Mouse (Mus musculus) macrophage (primary cell): ENCODE data around the gene Clic4. TPM values are rescaled to one million over a fixed set of nuclear protein-coding genes. Genes with fewer than 3 reads are reported as not detected.

ENCODE experiments used
- H3K27ac ChIP-seq: fragments of 350-480 bp; formaldehyde crosslinking; 2 replicates; pipeline ENCODE4 v1.9.0; 2021
- H3K36me3 ChIP-seq: fragments of 350-480 bp; formaldehyde crosslinking; 2 replicates; pipeline ENCODE4 v1.9.0; 2021; ENCODE audit errors: inconsistent target
- H3K4me3 ChIP-seq: fragments of 350-480 bp; formaldehyde crosslinking; 2 replicates; pipeline ENCODE4 v1.9.0; 2021; ENCODE audit errors: inconsistent target
- H3K79me2 ChIP-seq: fragments of 350-480 bp; formaldehyde crosslinking; 2 replicates; pipeline ENCODE4 v1.9.0; 2021; ENCODE audit errors: inconsistent target
- WGBS: methylation state at CpG from one replicate; pipeline ENCODE4 v1.1.7; 2026; ENCODE audit warnings: inconsistent platforms; ENCODE audit not compliant: missing documents; 5-methylcytosine and 5-hydroxymethylcytosine counted together
- polyA plus RNA-seq: library from polyadenylated mRNA; stranded (reverse); fragments of 250-400 nt; gene quantifications from 3 replicates; pipeline ENCODE4 v1.2.4, GENCODE M21; 2018; ENCODE audit warnings: inconsistent platforms
- total RNA-seq, 78 experiments: library from RNA; depleted of rRNA; stranded (reverse); fragments of 250-400 nt; gene quantifications; 1 replicate in 9 of 78; 2 replicates in 24 of 78; 3 replicates in 43 of 78; 4 replicates in 2 of 78; pipeline ENCODE4 v1.2.4; 2018; ENCODE audit warnings: inconsistent platforms in 56 of 78

Clic4 gene
- total RNA-seq (2018; cell fraction: chromatin; rRNA removed), result 1,000 to 10,000 TPM in 4 of 26 experiments, 100 to 1,000 TPM in 12, 10 to 100 TPM in 10; 44.7 to 1,202 (median 255) TPM
- 1,000 to 10,000 TPM in 1 of 26 experiments, 100 to 1,000 TPM in 25; 181 to 1,494 (median 243) TPM for total RNA-seq (2018; cell fraction: cytosol; rRNA removed)
- 1,000 to 10,000 TPM in 4 of 26 experiments, 100 to 1,000 TPM in 21, 10 to 100 TPM in 1; 96.8 to 1,122 (median 483) TPM for total RNA-seq (2018; cell fraction: nucleus; rRNA removed)
- polyA plus RNA-seq, result 149 to 188 TPM (median 173 TPM) in 3 replicates

GRCm38 (mm10) chr4:135272640-135273306, at the start of gene Clic4:
Gene Clic4, minus strand, starts transcription at chr4:135272814.
- under 1% methylated on average over 62 of the region's 64 CpGs for WGBS
- Histone ChIP-seq H3K27ac (peak within 1 kb of the TSS; percentile 84), H3K36me3 (no peaks in the 10 kb centered on the region), H3K4me3 (peak within 1 kb of the TSS; percentile 92), H3K79me2 (peaks cover 43% of the 10 kb centered on the region)

GRCm38 (mm10) chr4:135317966-135318365, 45.4 kb upstream of the Clic4 start:
- 23% methylated on average over 2 of the region's 2 CpGs for WGBS
- Histone ChIP-seq H3K79me2 (no peaks in the 10 kb centered on the region), H3K36me3 (peaks cover 30% of the 10 kb centered on the region), H3K4me3 (no peak overlapping the region), H3K27ac (no peak overlapping the region)

GRCm38 (mm10) chr4:135317539-135317938, 44.9 kb upstream of the Clic4 start:
- peaks cover 26% of the 10 kb centered on the region for H3K36me3 ChIP-seq
- H3K27ac ChIP-seq, result no peak overlapping the region
- no peak overlapping the region for H3K4me3 ChIP-seq
- WGBS, result 97% methylated on average over 4 of the region's 4 CpGs
- no peaks in the 10 kb centered on the region for H3K79me2 ChIP-seq

DNA sequence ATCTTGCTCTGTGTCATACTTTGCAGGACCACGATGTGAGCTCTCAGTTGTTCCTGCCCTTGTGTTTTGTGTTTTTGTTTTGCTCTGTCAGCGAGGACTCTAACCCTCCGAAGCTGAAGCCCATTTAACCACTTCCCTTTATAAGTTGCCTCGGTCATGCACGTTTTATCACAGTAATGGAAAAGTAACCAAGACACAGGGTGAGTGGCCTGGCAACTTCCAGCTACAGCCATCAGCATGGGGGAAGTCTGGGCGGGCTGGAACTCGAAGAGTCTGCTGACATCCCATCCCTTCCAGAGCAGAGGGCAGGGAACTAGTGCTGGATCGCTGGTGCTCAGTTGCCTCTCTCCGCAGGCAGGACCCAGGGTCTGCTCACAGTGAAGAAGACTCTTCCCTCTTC, 42.7 kb upstream of the Clic4 start:
- no peaks in the 10 kb centered on the region for H3K79me2 ChIP-seq
- H3K36me3 ChIP-seq, result peaks cover 4% of the 10 kb centered on the region; the same call in 1 of the 2 replicates
- no peak overlapping the region for H3K4me3 ChIP-seq
- WGBS, result 68% methylated on average over 9 of the region's 9 CpGs
- peak overlapping the region; percentile 73 for H3K27ac ChIP-seq

- no peaks in the 10 kb centered on the region for H3K79me2 ChIP-seq
- H3K4me3 ChIP-seq, result no peak overlapping the region; the same call in 1 of the 2 replicates
- no peaks in the 10 kb centered on the region for H3K36me3 ChIP-seq
- H3K27ac ChIP-seq, result peak overlapping the region; percentile 73
- 72% methylated on average over 11 of the region's 11 CpGs for WGBS
These were observed 41.8 kb upstream of the Clic4 start for GRCm38 (mm10) chr4:135314419-135314832.

DNA sequence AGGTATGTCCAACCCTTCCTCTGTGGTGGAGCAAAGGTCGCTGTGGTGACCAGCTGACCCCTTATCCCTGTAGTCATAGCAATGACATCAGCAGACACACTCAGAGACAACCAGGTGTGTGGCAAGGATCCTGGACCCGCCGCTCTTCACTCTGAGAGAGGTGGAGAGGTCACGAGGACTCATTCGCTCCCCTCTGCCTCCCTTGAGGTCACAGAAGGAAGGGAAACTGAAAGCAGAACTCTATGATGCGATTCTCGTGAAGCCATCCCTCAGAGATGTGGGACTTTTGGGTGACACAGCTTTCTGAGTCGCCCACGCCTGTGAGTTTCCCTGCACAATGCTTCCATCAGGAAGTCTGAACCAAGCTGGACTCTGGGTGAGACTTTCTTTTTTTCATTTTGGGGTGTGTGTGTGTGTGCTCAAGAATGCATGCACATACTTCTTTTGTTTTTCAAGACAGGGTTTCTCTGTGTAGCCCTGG, 41.2 kb upstream of the Clic4 start:
- no peaks in the 10 kb centered on the region for H3K79me2 ChIP-seq
- H3K36me3 ChIP-seq, result no peaks in the 10 kb centered on the region
- H3K27ac ChIP-seq, result peak overlapping the region; percentile 73
- no peak overlapping the region; the same call in 1 of the 2 replicates for H3K4me3 ChIP-seq
- 6% methylated on average over 8 of the region's 9 CpGs for WGBS

- 42% methylated on average over 17 of the region's 17 CpGs for WGBS
- Histone ChIP-seq H3K4me3 (no peak overlapping the region), H3K79me2 (no peaks in the 10 kb centered on the region), H3K27ac (peak overlapping the region; percentile 73), H3K36me3 (no peaks in the 10 kb centered on the region)
These were observed 40.6 kb upstream of the Clic4 start for GRCm38 (mm10) chr4:135313111-135313691.

DNA sequence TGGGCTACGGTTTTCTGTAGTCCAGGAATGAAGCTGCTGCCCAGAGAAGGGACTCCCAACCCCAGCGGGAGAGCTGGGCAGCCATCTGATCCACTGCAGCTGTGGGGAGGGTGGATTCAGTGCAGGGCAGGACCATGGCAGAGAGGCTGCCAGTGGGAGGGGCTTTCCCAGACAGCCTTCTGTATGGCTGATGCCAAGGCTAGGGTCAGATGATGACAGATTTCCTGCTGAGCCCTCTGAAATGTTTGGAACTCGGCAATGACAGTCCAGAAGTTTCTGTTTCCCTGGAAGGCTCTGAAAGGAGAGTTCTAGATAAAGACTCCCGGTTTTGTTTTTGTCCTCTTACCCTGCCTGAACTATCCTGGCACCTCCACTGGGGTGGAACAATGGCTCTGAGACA, 40.1 kb upstream of the Clic4 start:
- 88% methylated on average over 4 of the region's 4 CpGs for WGBS
- peak overlapping the region; percentile 73; the same call in 1 of the 2 replicates for H3K27ac ChIP-seq
- H3K36me3 ChIP-seq, result no peaks in the 10 kb centered on the region
- no peaks in the 10 kb centered on the region for H3K79me2 ChIP-seq
- no peak overlapping the region for H3K4me3 ChIP-seq

DNA sequence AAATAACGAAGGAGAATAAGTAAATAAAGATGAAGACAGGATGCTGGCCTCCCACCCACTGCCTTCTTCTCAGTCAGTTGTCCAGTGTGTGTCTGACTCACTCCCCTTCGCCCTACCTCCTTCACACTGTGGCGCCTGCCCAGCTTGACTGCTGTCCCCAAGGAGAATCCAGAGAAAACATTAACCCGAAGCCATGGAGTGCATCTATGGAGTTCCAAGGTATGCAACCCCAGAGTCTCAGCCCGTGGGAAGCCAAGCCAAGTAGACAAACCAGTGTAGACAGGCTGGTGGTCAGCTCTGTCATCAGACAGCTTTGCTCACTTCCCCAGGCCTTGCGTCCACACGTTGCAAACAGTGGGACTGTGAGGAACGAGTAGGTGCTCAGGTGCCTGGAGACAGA, 37.8 kb upstream of the Clic4 start:
- H3K27ac ChIP-seq, result no peak overlapping the region
- WGBS, result 89% methylated on average over 8 of the region's 8 CpGs
- no peak overlapping the region for H3K4me3 ChIP-seq
- no peaks in the 10 kb centered on the region for H3K79me2 ChIP-seq
- no peaks in the 10 kb centered on the region for H3K36me3 ChIP-seq

DNA sequence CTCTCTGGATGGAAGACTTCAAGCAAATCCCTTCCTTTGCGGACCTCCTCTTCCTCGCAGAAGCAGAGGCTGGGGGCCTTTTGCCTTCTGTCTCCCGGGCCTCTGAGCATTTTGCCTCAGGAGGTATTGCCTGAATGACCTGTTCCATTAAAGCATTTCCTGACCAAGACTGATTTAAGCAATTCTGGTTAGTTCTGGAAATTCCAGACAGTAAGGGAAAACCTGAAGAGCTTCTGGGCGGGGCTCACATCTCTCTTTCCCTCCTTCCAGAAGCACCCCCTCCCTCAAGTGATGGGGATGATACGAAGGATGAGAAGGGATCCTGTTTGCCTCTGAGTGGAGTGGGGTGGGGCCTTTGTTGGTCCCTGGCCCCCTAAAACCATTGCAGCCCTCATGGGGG, 37.1 kb upstream of the Clic4 start:
- Histone ChIP-seq H3K36me3 (no peaks in the 10 kb centered on the region), H3K4me3 (no peak overlapping the region), H3K79me2 (no peaks in the 10 kb centered on the region), H3K27ac (no peak overlapping the region)
- WGBS, result 80% methylated on average over 5 of the region's 5 CpGs

DNA sequence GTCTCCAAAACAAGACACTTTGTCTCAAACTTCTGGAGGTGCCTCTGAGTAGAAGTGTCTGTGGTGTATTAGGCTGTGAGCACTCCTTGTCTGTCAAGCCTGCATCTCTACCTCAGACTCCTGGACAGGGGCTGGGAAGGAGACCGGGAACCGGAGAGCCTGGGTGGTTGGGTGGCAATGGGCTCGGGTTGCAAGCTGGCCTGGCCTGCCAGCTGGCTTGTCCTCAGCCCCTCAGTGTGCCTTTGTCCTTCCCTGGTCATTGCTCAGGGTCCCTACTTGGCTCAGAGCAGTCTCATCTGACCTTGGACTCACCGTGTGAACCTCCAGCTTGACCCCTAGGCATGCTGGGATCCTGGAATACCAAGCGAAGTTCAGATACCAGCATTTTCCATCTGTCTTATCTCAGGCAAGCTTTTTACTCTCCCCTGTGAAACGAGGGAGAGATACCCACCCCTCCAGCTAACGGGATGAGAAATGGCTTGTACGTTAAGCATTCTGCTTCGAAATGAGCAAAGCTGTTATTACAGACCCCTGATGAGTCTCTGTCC, 36.6 kb upstream of the Clic4 start:
- Histone ChIP-seq H3K27ac (no peak overlapping the region), H3K4me3 (no peak overlapping the region), H3K79me2 (no peaks in the 10 kb centered on the region), H3K36me3 (no peaks in the 10 kb centered on the region)
- 94% methylated on average over 8 of the region's 9 CpGs for WGBS

DNA sequence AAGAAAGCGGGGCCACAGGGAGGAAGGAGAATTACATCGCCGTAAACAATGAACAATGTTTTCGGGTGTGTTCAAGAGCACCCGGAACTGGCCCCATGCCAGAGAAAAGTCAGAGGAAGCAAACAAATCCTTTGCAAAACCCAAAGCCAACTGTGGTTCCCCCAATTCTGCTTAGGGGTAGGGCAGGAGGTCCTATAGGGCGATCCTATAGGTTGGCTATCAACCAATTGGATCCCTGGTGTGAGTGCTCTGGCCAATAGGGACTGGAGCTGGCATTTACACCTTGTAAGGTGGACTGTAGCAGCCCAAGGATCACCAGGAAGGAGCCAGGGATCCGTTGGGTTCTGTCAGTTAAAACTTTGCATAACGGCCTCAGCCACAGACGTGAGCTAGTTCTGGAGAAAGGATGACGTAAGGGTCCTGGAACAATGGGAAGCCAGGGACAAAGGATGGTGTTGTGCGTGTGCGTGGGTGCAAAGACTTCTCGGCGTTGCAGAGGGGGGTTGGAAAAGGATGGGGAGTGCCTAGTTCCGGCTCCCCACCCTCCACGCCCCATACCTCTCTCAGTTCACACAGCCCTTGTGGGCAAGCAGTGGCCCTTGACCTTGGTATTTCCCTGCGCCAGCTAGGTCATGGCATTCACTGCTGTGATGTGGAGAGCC, 34.5 kb upstream of the Clic4 start:
- H3K79me2 ChIP-seq, result no peaks in the 10 kb centered on the region
- no peak overlapping the region for H3K27ac ChIP-seq
- H3K4me3 ChIP-seq, result no peak overlapping the region
- no peaks in the 10 kb centered on the region for H3K36me3 ChIP-seq
- WGBS, result 82% methylated on average over 16 of the region's 17 CpGs

DNA sequence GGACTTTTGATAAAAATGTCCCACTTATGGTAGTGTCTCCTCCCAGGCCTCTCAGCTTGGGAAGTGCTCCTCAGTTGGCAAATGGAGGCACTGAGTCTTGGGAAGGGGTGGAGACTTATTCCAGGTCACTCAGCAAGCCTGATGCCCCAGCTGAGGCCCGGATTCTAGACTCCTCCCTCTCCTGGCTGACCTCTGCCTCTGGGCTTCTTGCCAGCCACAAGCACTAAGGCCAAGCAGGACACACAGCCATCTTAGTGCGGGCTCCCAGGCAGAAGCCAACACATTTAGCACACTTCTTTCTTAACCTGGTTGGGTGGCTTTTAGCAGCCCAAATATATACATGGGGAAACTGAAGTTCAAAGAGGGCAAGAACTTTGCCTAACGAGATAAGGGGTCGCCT, 33.9 kb upstream of the Clic4 start:
- no peak overlapping the region for H3K4me3 ChIP-seq
- no peaks in the 10 kb centered on the region for H3K79me2 ChIP-seq
- 85% methylated on average over 4 of the region's 4 CpGs for WGBS
- no peaks in the 10 kb centered on the region for H3K36me3 ChIP-seq
- no peak overlapping the region for H3K27ac ChIP-seq

GRCm38 (mm10) chr4:135302261-135302660, 29.6 kb upstream of the Clic4 start:
- 94% methylated on average over 9 of the region's 10 CpGs for whole genome bisulfite sequencing
- no peak overlapping the region for H3K27ac ChIP-seq
- H3K79me2 ChIP-seq, result no peaks in the 10 kb centered on the region
- H3K36me3 ChIP-seq, result no peaks in the 10 kb centered on the region
- H3K4me3 ChIP-seq, result no peak overlapping the region
